Mouse (Mus musculus) kidney, adult 2 months (tissue): ENCODE data around the gene Ccnjl.

Source experiments
- CTCF ChIP-seq: fragments of 200-500 bp; conservative IDR thresholded peaks from 2 replicates; pipeline ENCODE4 v1.5.1; 2011; ENCODE audit warnings: low read depth, mild to moderate bottlenecking, control low read depth, low read length, moderate library complexity, mixed read lengths; ENCODE audit not compliant: insufficient read depth, insufficient read length
- POLR2A ChIP-seq: fragments of 200-500 bp; IDR thresholded peaks from one replicate; pipeline ENCODE4 v1.6.1; 2011; ENCODE audit warnings: low read depth, low read length, control low read depth

GRCm38 (mm10) chr11:43586324-43587090 is 57.9 kb downstream of the Ccnjl start, which contains the start of gene 4933415A04Rik:
- TF ChIP-seq POLR2A (no peak), CTCF (peak; percentile 64)
